Mouse (Mus musculus) CD4-positive helper T cell, adult 2 months (primary cell): ENCODE data around the gene Casc1.
"Not testable (repeated sequence)": the region's sequence is repeated elsewhere in the genome, so short reads cannot be mapped to it uniquely, and the experiment has no call there.

ENCODE experiments used
- DNase-seq: peaks from one replicate; pipeline ENCODE4 v3.0.0-alpha.2; 2012; ENCODE audit warnings: low read depth, missing footprints, low spot score

The Casc1 gene

DNA sequence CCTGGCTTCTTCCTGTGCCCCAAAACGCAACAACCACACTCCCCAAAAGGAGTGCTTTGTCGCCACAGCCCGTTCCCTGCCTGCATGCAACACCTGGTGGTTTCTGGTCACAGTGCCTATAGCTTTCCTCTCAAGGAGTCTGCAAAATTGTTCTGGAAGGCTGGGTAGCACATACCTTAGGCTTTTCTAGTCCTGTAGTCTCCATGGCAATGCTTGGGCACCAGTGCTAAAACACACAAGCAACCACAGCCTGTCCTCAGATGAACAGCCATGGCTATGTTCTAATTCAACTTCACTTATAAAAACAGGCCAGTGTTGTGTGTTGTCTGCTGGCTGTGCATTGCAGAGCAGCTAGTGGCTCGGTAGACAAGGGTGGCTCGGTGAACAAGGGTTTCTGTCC, 74.0 kb downstream of the Casc1 start:
- DNase-seq: no peak

- no peak for DNase-seq
Observed at GRCm38 (mm10) chr6:145135804-145136203, 75.0 kb downstream of the Casc1 start.

DNA sequence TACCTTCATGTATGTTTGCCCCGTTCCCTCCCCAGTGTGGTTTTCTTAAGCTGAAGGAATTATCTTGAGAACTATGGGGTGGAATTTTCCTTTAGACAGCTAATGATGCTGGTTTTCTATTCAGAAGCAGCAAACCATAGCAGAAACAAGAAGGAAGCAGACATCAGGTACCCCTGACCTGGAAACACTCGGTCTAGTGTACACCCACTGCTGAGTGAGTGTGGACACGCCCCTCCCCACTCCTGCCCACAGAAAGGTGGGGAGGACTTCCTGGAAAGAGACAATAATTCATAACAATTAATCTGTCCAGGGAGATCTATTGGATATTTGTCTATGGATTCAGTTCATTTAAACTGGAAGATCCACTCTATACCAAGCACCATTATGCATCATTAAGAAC, 75.5 kb downstream of the Casc1 start:
- DNase-seq: no peak

- DNase-seq: not testable (repeated sequence)
Observed at GRCm38 (mm10) chr6:145132969-145133368, 77.8 kb downstream of the Casc1 start.

GRCm38 (mm10) chr6:145131991-145132390, 78.8 kb downstream of the Casc1 start:
- no peak for DNase-seq

DNA sequence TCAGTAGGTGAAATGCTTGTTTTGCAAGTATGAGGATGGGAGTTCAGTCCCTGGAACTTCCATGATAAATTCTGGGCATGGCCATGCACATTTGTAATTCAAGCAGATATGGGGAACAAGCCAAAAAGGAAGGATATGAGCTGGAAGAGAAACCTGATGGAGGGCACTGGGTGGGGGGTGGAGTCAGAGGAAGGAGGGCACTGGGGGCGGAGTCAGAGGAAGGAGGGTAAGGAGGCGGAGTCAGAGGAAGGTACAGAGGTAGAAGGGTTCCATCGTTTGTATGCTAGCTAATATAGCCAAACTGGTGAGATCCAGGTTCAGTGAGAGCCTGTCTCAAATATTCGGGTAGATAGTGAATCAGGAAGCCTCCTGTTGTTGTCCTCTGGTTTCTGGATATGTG, 81.2 kb downstream of the Casc1 start:
- DNase-seq: no peak

DNA sequence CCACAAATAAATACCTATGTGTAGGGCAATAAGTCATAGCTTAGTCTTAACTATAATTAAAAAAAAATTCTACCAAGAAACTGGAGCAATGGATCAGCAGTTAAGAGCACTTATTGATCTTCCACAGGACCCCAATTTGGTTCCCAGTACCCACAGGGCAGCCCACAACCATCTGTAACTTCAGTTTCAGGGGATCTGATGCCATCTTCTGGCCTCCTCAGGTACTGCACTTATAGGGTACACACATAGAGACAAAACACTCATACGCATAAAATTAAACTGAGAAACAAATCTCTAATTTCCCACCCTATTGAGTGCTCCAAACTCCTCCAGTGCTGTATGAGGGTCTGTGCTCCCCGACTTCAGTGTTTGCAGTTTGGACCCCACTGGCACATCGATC, 83.2 kb downstream of the Casc1 start:
- DNase-seq: peak; percentile 32

DNA sequence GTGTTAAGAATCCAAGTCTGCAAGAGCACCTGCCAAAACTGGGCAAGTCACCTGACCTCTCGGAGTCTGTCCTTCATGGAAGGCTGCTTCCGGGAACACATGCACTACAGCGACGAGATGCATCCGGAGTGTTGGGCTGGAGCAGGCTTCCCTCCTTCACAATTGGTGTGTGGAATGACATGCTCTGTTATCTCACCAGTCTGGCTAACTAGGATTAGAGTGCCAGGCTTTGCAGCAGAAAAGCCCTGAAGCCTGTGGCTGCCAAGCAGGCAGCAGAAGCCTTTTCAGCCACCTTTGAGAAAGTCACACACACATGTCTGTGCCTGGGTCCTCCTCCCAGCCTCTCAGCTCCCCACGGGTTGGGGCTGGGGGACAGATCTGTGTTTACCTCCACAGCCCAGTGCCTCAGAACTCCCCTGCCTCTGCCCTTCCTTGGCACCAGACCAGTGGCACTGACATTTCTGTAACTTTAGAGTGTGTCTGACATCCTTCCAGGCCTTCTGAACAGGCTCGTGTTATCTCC, 85.2 kb downstream of the Casc1 start:
- no peak for DNase-seq
